Mouse (Mus musculus) kidney, postnatal 0 days (tissue): ENCODE measurements around the gene Numb. TPM values are rescaled to one million over a fixed set of nuclear protein-coding genes. Genes with fewer than 3 reads are reported as not detected.
A peak's percentile ranks its signal among the peaks of the same experiment; 100 is the strongest.

Source experiments
- ATAC-seq: fragments of 200-750 bp; cut with Nextera tagmentation; replicated peaks from 2 replicates; pipeline ENCODE4 v1.8.0; 2017; ENCODE audit warnings: low read depth, moderate number of reproducible peaks, moderate TSS enrichment, moderate library complexity; ENCODE audit not compliant: low FRiP score
- DNase-seq: peaks from one replicate; pipeline ENCODE4 v3.0.0-alpha.2; 2016; ENCODE audit warnings: low spot score
- H3K27ac ChIP-seq: fragments of 300-500 bp; sonication (generic); 2 replicates; pipeline ENCODE4 v1.5.1; 2014; ENCODE audit warnings: mild to moderate bottlenecking
- H3K27me3 ChIP-seq: fragments of 300-500 bp; sonication (generic); 2 replicates; pipeline ENCODE4 v1.6.1; 2014; ENCODE audit warnings: low read length, mixed read lengths; ENCODE audit not compliant: insufficient read depth
- H3K36me3 ChIP-seq: fragments of 300-500 bp; sonication (generic); 2 replicates; pipeline ENCODE4 v1.6.1; 2014; ENCODE audit warnings: low read length, mixed read lengths; ENCODE audit not compliant: insufficient read depth
- H3K4me1 ChIP-seq: fragments of 300-500 bp; sonication (generic); replicated peaks from 2 replicates; pipeline ENCODE4 v1.6.1; 2014; ENCODE audit warnings: antibody characterized with exemption, low read length, mixed read lengths; ENCODE audit not compliant: insufficient read depth
- H3K4me2 ChIP-seq: fragments of 300-500 bp; sonication (generic); 2 replicates; pipeline ENCODE4 v1.6.1; 2014; ENCODE audit warnings: mild to moderate bottlenecking, low read length, moderate library complexity, mixed read lengths
- H3K4me3 ChIP-seq: fragments of 300-500 bp; sonication (generic); replicated peaks from 2 replicates; pipeline ENCODE4 v1.5.1; 2014; ENCODE audit warnings: low read depth, low read length
- H3K9ac ChIP-seq: fragments of 300-500 bp; sonication (generic); 2 replicates; pipeline ENCODE4 v1.6.1; 2014; ENCODE audit warnings: low read depth, low read length
- H3K9me3 ChIP-seq: fragments of 300-500 bp; sonication (generic); replicated peaks from 2 replicates; pipeline ENCODE4 v1.6.1; 2016; ENCODE audit warnings: low read length, inconsistent platforms, mixed read lengths
- CTCF ChIP-seq: IDR thresholded peaks from 2 replicates; pipeline ENCODE4 v1.5.1; 2016; ENCODE audit warnings: antibody characterized with exemption, low read depth, mild to moderate bottlenecking, moderate library complexity
- WGBS: fragments of 180-500 bp; shearing (Covaris S2); extraction: QIAGEN DNeasy Blood & Tissue Kit; methylation state at CpG from one replicate; pipeline ENCODE4 v1.1.7; 2014; 5-methylcytosine and 5-hydroxymethylcytosine counted together
- polyA plus RNA-seq: library from polyadenylated mRNA; unstranded; fragments of >200 nt; fragmentation: Nextera tagmentation; extraction: Ambion mirVana; gene quantifications from 2 replicates; pipeline ENCODE4 v1.2.1, GENCODE M21; 2015

Gene Numb
- polyA plus RNA-seq, 1 experiment from 2014 or later = 28.7 TPM

DNA sequence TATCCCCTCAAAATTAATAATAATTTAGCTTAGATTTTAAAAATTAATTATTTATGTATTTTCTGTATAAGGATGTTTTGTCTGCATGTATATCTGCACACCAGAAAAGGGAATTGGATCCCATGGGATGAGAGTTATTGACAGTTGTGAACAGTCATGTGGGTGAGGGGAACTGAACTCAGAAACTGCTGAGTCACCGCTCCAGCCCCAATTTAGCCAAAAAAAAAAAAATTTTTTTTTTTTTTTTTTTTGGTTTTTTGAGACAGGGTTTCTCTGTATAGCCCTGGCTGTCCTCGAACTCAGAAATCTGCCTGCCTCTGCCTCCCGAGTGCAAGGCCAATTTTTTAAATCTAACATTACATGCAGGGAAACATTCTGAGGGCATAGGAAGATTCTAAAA, 109.8 kb downstream of the Numb start:
- no peaks in the 10 kb centered on the region for H3K4me1 ChIP-seq
- ATAC-seq (no peak), DNase-seq (no peak)
- no peaks in the 10 kb centered on the region for H3K9me3 ChIP-seq
- 0 out of 2 replicates have a peak, but pooled peaks cover 15% of the 10 kb centered on the region for H3K36me3 ChIP-seq
- no peak overlapping the region for H3K27ac ChIP-seq
- H3K9ac ChIP-seq = no peak overlapping the region
- H3K27me3 ChIP-seq = no peaks in the 10 kb centered on the region
- H3K4me3 ChIP-seq = no peak overlapping the region
- WGBS = 96% methylated on average over 3 of the region's 3 CpGs
- no peak overlapping the region for H3K4me2 ChIP-seq
- TF ChIP-seq CTCF = no peak

DNA sequence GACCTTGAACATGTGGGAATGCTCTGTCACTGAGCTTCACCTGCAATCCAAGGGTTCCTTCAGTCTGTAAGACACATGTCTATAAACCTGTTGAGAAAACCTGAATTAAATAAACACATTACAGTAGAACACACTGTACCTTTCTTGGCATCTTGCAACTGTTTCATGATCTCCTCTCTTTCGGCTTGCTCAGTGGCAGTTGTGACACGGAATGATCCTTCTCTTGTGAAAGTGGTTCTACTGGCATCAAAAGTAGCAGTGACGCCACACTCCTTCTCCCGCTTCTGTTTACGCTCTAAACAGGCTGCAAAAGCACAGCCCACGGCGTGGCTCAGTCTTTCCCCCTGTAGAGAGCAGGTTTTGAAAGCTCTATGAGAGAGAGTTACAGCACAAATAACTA, 118.1 kb downstream of the Numb start:
- WGBS = 91% methylated on average over 7 of the region's 7 CpGs
- peaks cover 44% of the 10 kb centered on the region for H3K36me3 ChIP-seq
- H3K4me3 ChIP-seq = no peak overlapping the region
- no peaks in the 10 kb centered on the region for H3K27me3 ChIP-seq
- no peaks in the 10 kb centered on the region for H3K4me1 ChIP-seq
- H3K9ac ChIP-seq = no peak overlapping the region
- DNase-seq (no peak), ATAC-seq (no peak)
- TF ChIP-seq CTCF = no peak
- H3K27ac ChIP-seq = no peak overlapping the region
- no peaks in the 10 kb centered on the region for H3K9me3 ChIP-seq
- H3K4me2 ChIP-seq = no peak overlapping the region

DNA sequence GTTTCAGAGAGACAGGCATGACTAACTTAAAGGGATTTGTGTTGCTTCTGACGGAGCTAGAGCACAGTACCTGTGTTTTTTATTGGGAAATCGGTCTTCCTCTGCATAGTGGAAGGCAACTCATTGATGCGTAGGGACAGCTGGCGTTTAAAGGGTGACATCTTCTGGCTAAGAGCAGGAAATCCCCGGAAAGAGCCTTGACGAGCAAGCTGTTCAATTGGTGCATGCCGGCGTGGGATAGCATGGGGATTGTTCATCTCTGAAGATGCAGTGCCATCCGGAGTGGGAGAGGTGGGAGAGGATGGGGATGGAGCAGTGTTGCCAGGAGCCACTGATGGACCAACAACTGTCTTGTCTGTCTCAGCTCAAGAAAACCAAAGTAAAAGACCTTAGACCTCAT, 120.8 kb downstream of the Numb start:
- Histone ChIP-seq H3K4me1 (no peaks in the 10 kb centered on the region), H3K36me3 (peaks cover 30% of the 10 kb centered on the region), H3K9me3 (no peaks in the 10 kb centered on the region), H3K4me3 (no peak overlapping the region), H3K4me2 (no peak overlapping the region), H3K27ac (no peak overlapping the region), H3K9ac (no peak overlapping the region), H3K27me3 (no peaks in the 10 kb centered on the region)
- 52% methylated on average over 9 of the region's 9 CpGs for WGBS
- DNase-seq = peak; percentile 59
- TF ChIP-seq CTCF = peak; percentile 60
- no peak for ATAC-seq

DNA sequence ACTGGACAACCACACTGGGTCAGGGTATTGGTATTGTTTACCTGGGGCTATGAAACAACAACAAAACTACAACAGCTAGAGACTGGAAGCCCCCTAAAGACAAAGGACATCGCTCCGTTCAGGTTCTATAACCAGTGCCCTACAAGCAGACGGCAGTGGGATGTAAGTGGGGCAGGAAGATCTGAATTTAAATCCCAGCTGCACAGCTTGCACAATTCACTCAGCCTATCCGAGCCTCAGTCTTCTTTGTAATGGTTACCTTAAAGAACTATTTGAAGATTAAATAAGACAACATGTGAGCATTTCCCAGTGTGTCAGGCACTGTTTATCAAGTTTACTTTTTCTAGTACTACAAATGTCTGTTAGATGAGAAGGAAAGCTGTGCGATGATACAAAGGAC, 123.4 kb downstream of the Numb start:
- TF ChIP-seq CTCF = no peak
- Histone ChIP-seq H3K9me3 (no peaks in the 10 kb centered on the region), H3K27me3 (no peaks in the 10 kb centered on the region), H3K4me1 (no peaks in the 10 kb centered on the region; the same call in 1 of the 2 replicates), H3K27ac (no peak overlapping the region), H3K4me3 (no peak overlapping the region), H3K36me3 (peaks cover 20% of the 10 kb centered on the region), H3K9ac (no peak overlapping the region), H3K4me2 (no peak overlapping the region)
- WGBS = 94% methylated on average over 5 of the region's 5 CpGs
- DNase-seq (no peak), ATAC-seq (no peak)

DNA sequence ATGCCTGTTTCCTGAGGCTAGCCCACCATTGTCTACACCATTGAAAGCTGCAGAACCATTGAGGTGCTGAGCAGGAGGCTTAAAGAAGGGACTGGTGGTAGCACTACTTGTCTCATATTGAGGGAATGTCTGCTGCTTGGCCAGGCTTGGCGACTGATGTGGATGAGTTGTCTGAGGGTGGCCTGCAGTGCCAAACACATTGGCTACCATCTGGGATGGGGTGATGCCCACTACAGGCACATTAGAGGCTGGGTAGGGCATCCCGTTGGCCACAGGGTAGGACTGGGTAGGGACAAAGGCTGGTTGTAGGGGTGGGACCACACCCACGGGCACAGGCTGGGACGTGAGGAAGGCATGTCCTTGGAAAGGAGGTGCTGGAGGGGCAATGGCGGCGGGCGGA, 126.1 kb downstream of the Numb start:
- H3K4me3 ChIP-seq = no peak overlapping the region
- no peak for DNase-seq
- H3K4me2 ChIP-seq = no peak overlapping the region
- TF ChIP-seq CTCF = no peak
- H3K27me3 ChIP-seq = no peaks in the 10 kb centered on the region
- peaks cover 12% of the 10 kb centered on the region for H3K36me3 ChIP-seq
- H3K9me3 ChIP-seq = no peaks in the 10 kb centered on the region
- H3K9ac ChIP-seq = no peak overlapping the region
- WGBS = 91% methylated on average over 7 of the region's 7 CpGs
- ATAC-seq = no peak
- peak overlapping the region; percentile 54; the same call in 1 of the 2 replicates for H3K27ac ChIP-seq
- peaks cover 3% of the 10 kb centered on the region; the same call in 1 of the 2 replicates for H3K4me1 ChIP-seq

DNA sequence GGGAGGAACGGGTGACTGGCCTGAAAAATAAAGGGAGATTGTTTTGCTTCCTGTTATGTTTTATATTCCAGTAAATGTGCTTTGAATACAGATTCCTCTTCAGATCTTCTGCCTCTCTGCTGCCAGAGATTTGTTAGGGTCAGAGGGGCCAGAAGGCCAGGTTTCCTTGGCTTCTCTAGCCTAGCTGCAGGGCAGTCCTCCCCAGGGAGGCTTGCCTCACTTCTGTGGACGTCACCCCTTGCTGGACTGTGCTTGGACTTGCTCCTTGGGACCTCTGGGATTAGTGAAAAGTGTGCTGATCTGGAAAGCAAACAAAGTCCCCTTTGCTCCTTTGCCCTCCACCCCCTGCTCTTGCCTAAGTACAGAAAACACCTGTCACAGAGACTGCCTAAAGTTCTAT, 126.7 kb downstream of the Numb start:
- ATAC-seq = peak; percentile 63
- WGBS = 38% methylated on average over 2 of the region's 2 CpGs
- H3K36me3 ChIP-seq = peaks cover 12% of the 10 kb centered on the region

DNA sequence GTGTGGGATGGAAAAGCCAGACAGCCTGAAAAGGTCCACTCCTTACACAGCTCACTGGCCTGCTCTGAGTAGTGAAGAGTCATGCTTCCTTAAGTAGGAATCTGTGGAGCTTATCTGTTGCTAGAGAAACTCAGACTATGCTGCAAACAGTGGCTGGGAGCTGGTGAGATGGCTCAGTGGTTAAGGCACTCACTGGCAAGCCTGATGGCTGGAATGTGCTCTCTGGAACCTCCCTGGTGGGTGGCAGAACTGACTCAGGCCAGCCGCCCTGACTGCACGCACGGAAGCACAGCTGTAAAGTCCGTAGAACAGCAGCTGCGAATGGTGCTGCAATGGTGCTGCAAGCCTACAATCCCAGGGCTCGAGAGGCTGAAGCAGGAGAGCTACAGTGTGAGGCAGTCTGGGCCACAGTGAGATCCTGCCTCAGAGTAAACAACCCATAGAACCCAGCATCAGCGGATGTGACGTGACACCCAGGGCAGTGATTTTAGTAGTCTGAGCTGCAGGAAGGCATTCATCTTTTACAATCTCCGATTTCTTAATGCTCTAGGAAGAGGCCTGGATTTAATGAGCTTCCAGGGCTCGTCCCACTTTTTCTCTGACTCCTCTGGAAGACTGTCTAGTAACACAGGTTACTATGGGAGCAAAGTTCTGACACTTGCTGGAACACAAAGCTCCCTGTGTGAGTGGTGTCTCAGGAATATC, 128.9 kb downstream of the Numb start:
- ATAC-seq (peak; percentile 89), DNase-seq (peak; percentile 81)
- Histone ChIP-seq H3K27me3 (no peaks in the 10 kb centered on the region), H3K4me1 (peaks cover 3% of the 10 kb centered on the region; the same call in 1 of the 2 replicates), H3K4me2 (no peak overlapping the region), H3K36me3 (peaks cover 7% of the 10 kb centered on the region; the same call in 1 of the 2 replicates), H3K9ac (no peak overlapping the region), H3K9me3 (no peaks in the 10 kb centered on the region), H3K27ac (peak overlapping the region; percentile 68), H3K4me3 (no peak overlapping the region)
- 27% methylated on average over 10 of the region's 10 CpGs for WGBS
- TF ChIP-seq CTCF = peak; percentile 22; the same call in 1 of the 2 replicates

More for the DNA sequence above, 126.7 kb downstream of the Numb start:
- TF ChIP-seq CTCF = no peak
- peaks cover 3% of the 10 kb centered on the region; the same call in 1 of the 2 replicates for H3K4me1 ChIP-seq
- H3K9me3 ChIP-seq = no peaks in the 10 kb centered on the region
- H3K4me2 ChIP-seq = no peak overlapping the region
- H3K4me3 ChIP-seq = no peak overlapping the region
- H3K9ac ChIP-seq = no peak overlapping the region
- H3K27ac ChIP-seq = peak overlapping the region; percentile 54
- peak; percentile 32 for DNase-seq
- H3K27me3 ChIP-seq = no peaks in the 10 kb centered on the region
